Mouse (Mus musculus): ENCODE data around the gene Phf2.

- TF ChIP-seq CTCF (IDR thresholded peaks at IDR 0.05; ENCODE audit: control insufficient read depth, insufficient read depth, insufficient read length) (no peak), USF1 (IDR thresholded peaks at IDR 0.05; ENCODE audit: low read depth) (no peak), CEBPB (IDR thresholded peaks at IDR 0.05; ENCODE audit: low read depth) (no peak), MAX (IDR thresholded peaks at IDR 0.05) (no peak), MYOD1 (IDR thresholded peaks at IDR 0.05; ENCODE audit: control insufficient read depth, insufficient read length, low read depth) (no peak), MYOG (IDR thresholded peaks at IDR 0.05; ENCODE audit: control insufficient read depth, extremely low read depth, insufficient read length) (no peak)
Measured at GRCm38 (mm10) chr13:48917113-48917599, 46.2 kb upstream of the Phf2 start.
